Mouse (Mus musculus) embryonic facial prominence, embryonic 15.5 days (tissue): Measurements from ENCODE around the gene Adgrl4. TPM values are rescaled to one million over a fixed set of nuclear protein-coding genes. Genes with fewer than 3 reads are reported as not detected.

ENCODE experiments used
- ATAC-seq: fragments of 200-750 bp; cut with Nextera tagmentation; 2 replicates; pipeline ENCODE4 v1.8.0; 2017; ENCODE audit warnings: low read depth, moderate TSS enrichment; ENCODE audit not compliant: insufficient number of reproducible peaks, low FRiP score, low TSS enrichment
- H3K27ac ChIP-seq: fragments of 300-500 bp; sonication (generic); replicated peaks from 2 replicates; pipeline ENCODE4 v1.5.1; 2015; ENCODE audit warnings: mild to moderate bottlenecking, inconsistent platforms
- H3K27me3 ChIP-seq: fragments of 300-500 bp; sonication (generic); 2 replicates; pipeline ENCODE4 v1.6.1; 2015; ENCODE audit warnings: inconsistent platforms
- H3K36me3 ChIP-seq: fragments of 300-500 bp; sonication (generic); 2 replicates; pipeline ENCODE4 v1.6.1; 2015; ENCODE audit warnings: mild to moderate bottlenecking, inconsistent platforms
- H3K4me1 ChIP-seq: fragments of 300-500 bp; sonication (generic); 2 replicates; pipeline ENCODE4 v1.6.1; 2015; ENCODE audit warnings: inconsistent platforms
- H3K4me2 ChIP-seq: fragments of 300-500 bp; sonication (generic); replicated peaks from 2 replicates; pipeline ENCODE4 v1.6.1; 2015; ENCODE audit warnings: mild to moderate bottlenecking, inconsistent platforms
- H3K4me3 ChIP-seq: fragments of 300-500 bp; sonication (generic); replicated peaks from 2 replicates; pipeline ENCODE4 v1.5.1; 2015; ENCODE audit warnings: mild to moderate bottlenecking, inconsistent platforms
- H3K9ac ChIP-seq: fragments of 300-500 bp; sonication (generic); 2 replicates; pipeline ENCODE4 v1.6.1; 2015; ENCODE audit warnings: inconsistent platforms
- H3K9me3 ChIP-seq: fragments of 300-500 bp; sonication (generic); replicated peaks from 2 replicates; pipeline ENCODE4 v1.6.1; 2016; ENCODE audit warnings: inconsistent platforms
- WGBS: fragments of 180-500 bp; shearing (Covaris S2); methylation state at CpG from one replicate; pipeline ENCODE4 v1.1.7; 2015; 5-methylcytosine and 5-hydroxymethylcytosine counted together
- polyA plus RNA-seq: library from polyadenylated mRNA; unstranded; fragments of >200 nt; fragmentation: Nextera tagmentation; extraction: Ambion mirVana; gene quantifications from 2 replicates; pipeline ENCODE4 v1.2.1, GENCODE M21; 2015

Gene Adgrl4
- 7.7 and 8.1 TPM in 2 replicates for polyA plus RNA-seq

DNA sequence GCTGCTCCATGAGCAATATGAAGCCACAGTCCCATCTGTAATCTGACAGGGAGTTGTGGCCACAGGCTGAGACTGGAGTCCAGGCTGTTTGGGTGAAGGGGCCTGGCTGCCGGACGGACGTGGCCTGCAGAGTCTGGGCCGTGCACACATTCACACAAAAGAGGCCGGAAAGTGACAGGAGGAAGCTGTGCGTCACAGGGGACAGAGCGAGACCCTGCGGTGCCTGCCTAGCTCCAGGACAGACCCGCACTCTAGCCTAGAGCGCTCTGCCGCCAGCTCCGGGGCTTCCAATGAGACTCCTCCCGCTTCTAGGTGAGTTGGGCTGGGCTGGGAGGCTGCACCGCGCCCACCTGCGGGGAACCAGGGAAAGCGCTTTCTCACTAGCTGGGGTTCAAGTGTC lies at the start of gene Adgrl4:
Gene Adgrl4 (plus strand): TSS at position 195 of the 400 bp plus-strand sequence.
- Histone ChIP-seq H3K9me3 (no peaks in the 10 kb centered on the region), H3K4me2 (peak within 1 kb of the TSS; percentile 50), H3K27me3 (no peaks in the 10 kb centered on the region), H3K9ac (no peak within 1 kb of the TSS), H3K27ac (no peak within 1 kb of the TSS), H3K4me1 (peaks cover 7% of the 10 kb centered on the region; the same call in 1 of the 2 replicates), H3K36me3 (no peaks in the 10 kb centered on the region), H3K4me3 (peak within 1 kb of the TSS; percentile 26)
- 10% methylated on average over 17 of the region's 17 CpGs for WGBS
- peak; percentile 24; the same call in 1 of the 2 replicates for ATAC-seq

DNA sequence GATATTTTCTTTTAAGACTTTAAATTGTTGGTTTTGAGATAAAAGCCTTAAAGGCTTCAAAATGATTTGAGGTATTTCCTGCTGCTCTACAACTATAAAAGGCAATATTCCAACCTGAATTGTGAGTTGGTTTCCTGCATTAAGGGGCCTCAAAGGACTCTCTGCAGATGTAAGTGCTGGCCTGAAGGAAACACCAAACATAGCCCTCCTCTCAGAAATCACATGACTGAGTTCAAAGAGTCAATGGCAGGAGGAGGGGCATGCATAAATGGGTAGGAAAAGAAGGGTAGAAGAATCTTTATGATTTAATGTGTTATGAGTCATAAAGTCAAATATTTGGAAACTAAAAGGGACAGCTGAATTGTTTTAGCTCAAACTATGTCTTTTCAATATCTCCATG lies 46.8 kb upstream of the Adgrl4 start:
- no peak overlapping the region for H3K4me3 ChIP-seq
- no peaks in the 10 kb centered on the region for H3K36me3 ChIP-seq
- H3K9ac ChIP-seq, result no peak overlapping the region
- no peak overlapping the region for H3K27ac ChIP-seq
- H3K27me3 ChIP-seq, result no peaks in the 10 kb centered on the region
- ATAC-seq, result no peak
- no peak overlapping the region for H3K4me2 ChIP-seq
- H3K9me3 ChIP-seq, result no peaks in the 10 kb centered on the region
- no peaks in the 10 kb centered on the region for H3K4me1 ChIP-seq

DNA sequence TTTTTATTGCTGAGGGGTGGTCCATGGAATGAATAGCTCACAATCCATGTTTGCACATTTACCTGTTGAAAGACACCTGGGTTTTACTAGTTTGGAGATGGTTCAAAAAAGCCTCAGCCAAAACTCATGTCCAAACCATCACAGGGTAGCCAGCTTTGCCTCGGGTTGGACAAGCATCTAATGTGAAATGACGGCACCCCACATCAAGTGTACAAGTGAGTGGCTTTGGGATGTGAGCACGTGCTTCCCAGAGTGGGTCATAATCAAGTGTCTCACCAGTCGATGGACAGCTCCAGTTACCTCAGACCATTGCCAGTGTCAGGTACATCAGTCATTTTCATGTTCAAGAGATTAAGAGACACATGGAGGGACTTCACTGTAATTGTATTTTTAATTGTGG lies 44.8 kb upstream of the Adgrl4 start:
- ATAC-seq, result no peak
- Histone ChIP-seq H3K9me3 (no peaks in the 10 kb centered on the region), H3K4me2 (no peak overlapping the region), H3K36me3 (no peaks in the 10 kb centered on the region), H3K27ac (no peak overlapping the region), H3K4me1 (no peaks in the 10 kb centered on the region), H3K9ac (no peak overlapping the region), H3K27me3 (no peaks in the 10 kb centered on the region), H3K4me3 (no peak overlapping the region)
- WGBS, result 87% methylated on average over 4 of the region's 4 CpGs

DNA sequence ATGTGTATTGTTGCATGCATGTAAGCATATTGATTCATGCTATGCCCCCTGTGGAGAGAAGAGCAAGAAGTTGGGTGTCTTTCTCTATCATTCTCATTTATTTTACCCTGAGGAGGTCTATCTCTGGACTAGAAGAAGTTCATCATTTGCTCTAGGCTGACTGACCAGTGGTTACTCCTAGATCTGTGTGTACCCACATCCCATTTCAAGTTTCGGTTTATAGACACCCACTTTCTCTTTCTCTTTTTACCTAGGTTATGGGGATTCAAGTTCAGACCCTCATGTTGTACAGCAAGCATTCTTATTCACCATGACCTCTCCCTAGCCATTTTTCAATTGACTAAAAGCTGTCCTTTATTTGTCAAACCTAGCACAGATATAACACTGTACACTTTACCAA lies 44.4 kb upstream of the Adgrl4 start:
- no peaks in the 10 kb centered on the region for H3K4me1 ChIP-seq
- H3K36me3 ChIP-seq, result no peaks in the 10 kb centered on the region
- H3K27ac ChIP-seq, result no peak overlapping the region
- no peaks in the 10 kb centered on the region for H3K9me3 ChIP-seq
- ATAC-seq, result no peak
- WGBS, result 95% methylated on average over 1 of the region's 1 CpGs
- no peaks in the 10 kb centered on the region for H3K27me3 ChIP-seq
- no peak overlapping the region for H3K9ac ChIP-seq
- H3K4me2 ChIP-seq, result no peak overlapping the region
- no peak overlapping the region for H3K4me3 ChIP-seq

DNA sequence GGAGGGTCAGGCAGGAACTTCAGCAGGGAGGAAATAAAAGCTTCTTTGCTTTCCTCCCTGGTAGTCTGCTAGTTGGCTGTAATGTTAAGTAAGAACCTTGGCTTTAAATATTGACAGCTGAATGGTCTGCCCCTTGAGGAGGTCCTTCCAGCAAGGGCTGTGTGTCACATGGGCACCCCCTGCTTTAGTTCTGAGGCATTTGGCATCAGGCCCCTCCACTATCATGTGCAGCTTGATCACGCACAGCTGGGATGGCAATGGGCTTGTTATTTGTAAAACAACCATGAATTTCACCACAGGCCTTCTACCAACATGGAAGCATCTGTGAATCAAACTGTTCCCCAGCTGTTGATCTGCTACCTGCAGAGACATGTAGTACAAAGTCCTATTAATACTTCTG lies 38.4 kb upstream of the Adgrl4 start:
- ATAC-seq, result peak; percentile 24; the same call in 1 of the 2 replicates
- Histone ChIP-seq H3K27ac (no peak overlapping the region), H3K36me3 (no peaks in the 10 kb centered on the region), H3K27me3 (no peaks in the 10 kb centered on the region), H3K9ac (no peak overlapping the region), H3K4me3 (no peak overlapping the region), H3K4me1 (no peaks in the 10 kb centered on the region), H3K4me2 (no peak overlapping the region), H3K9me3 (no peaks in the 10 kb centered on the region)
- WGBS, result 38% methylated on average over 1 of the region's 1 CpGs

DNA sequence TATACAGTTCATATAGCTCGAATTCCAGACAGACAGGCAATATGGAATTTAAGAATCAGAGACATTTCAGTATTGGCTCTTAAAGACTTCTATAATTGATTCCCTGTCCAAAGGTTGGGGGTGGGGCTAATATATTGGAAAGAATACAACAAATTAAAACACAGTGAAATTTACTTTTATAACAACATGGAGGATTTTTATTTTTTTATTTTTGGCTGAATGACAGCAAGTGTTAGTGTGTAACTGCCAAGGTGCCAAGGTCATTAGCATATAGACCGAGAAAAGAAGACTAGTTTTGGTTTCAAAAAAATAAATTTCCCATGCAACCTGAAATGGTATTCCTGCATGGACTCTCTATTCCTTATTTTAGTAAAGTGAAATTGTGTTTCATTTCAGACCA lies 26.7 kb upstream of the Adgrl4 start:
- Histone ChIP-seq H3K9me3 (no peaks in the 10 kb centered on the region), H3K9ac (no peak overlapping the region), H3K36me3 (no peaks in the 10 kb centered on the region), H3K4me1 (no peaks in the 10 kb centered on the region), H3K4me2 (no peak overlapping the region), H3K4me3 (no peak overlapping the region), H3K27ac (no peak overlapping the region), H3K27me3 (no peaks in the 10 kb centered on the region)
- ATAC-seq, result no peak
- 71% methylated on average over 2 of the region's 2 CpGs for WGBS

DNA sequence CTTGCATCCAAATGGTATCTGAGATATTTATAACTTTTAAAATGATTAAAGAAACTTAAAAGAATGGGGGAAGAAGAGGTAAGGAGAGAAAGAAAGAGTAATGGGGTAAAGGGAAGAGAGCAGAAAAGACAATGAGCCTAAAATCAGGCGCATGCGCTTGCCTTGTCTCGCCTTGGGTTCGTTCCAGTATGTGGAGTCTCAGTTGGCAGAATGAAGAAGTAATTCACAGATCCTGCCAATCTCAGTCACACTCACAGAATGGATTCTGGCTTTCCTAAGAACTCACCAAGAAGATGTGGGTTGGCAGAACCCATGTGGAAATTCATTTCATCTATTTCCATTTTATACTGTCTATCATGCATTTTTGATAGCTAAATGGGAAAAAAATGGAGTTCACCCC lies 26.2 kb upstream of the Adgrl4 start:
- Histone ChIP-seq H3K9ac (no peak overlapping the region), H3K9me3 (no peaks in the 10 kb centered on the region), H3K4me2 (no peak overlapping the region), H3K4me1 (no peaks in the 10 kb centered on the region), H3K4me3 (no peak overlapping the region), H3K36me3 (no peaks in the 10 kb centered on the region), H3K27ac (no peak overlapping the region), H3K27me3 (no peaks in the 10 kb centered on the region)
- no peak for ATAC-seq
- WGBS, result 93% methylated on average over 4 of the region's 4 CpGs

DNA sequence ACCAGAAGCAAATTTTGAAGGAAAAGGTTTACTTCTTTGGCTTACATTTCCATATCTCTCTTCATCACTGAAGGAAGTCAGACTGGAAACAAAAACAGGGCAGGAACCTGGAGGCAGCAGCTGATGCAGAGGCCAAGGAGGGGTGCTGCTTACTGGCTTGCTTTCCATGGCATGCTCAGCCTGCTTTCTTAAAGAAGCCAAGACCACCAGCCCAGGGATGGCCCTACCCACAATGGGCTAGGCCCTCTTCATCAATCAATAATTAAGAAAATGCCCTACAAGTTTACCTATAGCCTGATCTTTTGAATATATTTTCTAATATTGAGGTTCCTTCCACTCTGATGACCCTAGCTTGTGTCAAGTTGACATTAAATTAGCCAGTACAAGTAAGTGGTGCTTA lies 20.8 kb upstream of the Adgrl4 start:
- ATAC-seq, result no peak
- H3K9me3 ChIP-seq, result no peaks in the 10 kb centered on the region
- no peaks in the 10 kb centered on the region for H3K4me1 ChIP-seq
- no peak overlapping the region for H3K9ac ChIP-seq
- no peak overlapping the region for H3K4me3 ChIP-seq
- H3K36me3 ChIP-seq, result no peaks in the 10 kb centered on the region
- no peak overlapping the region for H3K4me2 ChIP-seq
- H3K27me3 ChIP-seq, result no peaks in the 10 kb centered on the region
- no peak overlapping the region for H3K27ac ChIP-seq

DNA sequence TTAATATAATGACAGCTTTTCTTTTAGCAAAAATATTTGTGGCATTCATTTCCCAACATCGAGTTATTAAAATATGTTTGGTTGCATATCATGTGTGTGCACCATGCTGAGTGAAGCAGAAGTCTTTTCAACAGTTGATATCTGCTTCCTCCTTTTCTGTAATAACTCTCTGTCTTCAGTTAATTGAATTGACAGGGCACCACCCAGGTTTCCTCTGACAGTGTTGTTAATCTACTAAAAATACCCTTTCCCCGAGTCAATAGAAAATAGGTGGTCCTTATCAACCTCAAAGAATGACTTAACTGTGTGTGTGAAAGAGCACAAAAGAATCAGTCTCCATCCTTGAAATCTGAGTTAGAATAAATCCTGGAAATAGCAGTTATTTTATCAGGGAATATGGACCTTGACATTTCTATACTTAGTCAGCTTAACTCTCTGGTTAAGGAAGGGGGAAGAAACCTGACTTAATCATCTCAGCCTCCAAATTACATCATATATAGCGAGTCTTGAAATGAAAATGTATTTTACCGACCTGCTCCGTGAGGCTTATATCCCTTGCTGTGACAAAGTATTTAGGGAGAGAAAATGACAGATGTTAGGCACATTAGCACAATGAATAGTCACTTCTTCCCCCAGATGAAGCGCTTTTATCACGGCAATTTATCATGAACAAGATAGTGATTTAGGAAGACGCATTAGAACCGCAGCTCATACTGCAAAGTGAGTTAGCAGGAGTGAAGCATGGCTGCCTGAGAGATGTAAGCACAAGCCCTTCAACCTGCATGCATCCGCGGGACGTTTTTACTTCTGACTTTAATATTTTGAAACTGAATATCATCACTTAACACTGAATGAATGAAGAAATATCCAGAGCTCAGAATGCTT lies 19.8 kb upstream of the Adgrl4 start:
- no peak for ATAC-seq
- H3K4me1 ChIP-seq, result no peaks in the 10 kb centered on the region
- 71% methylated on average over 12 of the region's 12 CpGs for WGBS

DNA sequence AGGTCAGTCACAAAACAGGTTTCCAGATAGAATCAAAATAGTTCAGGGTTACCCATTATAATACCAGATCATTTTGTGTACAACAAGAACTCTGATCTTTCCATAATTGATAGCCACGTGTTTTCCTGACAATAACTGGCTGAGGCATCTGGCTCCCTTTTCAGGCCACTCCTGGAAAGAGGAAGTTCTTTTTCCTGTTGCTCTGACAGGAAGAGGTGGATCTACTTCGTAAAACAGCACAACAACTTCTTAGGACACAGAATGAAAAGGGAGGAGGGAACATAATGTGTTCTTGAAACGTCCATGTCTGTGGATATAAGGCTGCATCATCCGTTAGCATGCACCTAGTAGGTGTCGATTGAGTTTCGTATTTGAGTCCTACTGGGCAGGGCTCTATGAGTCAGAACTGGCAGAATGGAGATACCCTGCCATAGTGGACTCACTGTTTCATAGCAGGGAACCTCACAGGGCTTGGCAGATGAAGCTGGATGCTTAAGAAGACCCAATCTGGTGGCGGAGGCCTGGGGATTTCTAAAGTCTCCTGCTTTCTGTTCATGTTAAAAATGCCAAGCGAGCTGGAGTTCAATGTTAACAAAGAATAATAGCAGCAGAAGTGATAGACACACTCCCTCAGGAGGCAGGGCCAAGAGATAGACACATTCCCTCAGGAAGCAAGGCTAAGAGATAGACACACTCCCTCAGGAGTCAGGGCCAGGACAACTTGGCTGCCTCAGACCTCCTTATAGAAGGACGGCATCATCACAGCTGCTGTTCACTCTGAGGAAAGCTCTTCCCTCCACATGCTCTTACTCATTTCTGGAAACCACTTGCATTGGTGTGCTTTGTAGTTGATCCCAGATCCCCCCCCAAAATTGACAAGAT lies 13.1 kb upstream of the Adgrl4 start:
- no peaks in the 10 kb centered on the region for H3K36me3 ChIP-seq

More for the DNA sequence above, 19.8 kb upstream of the Adgrl4 start:
- Histone ChIP-seq H3K4me2 (no peak overlapping the region), H3K9ac (no peak overlapping the region), H3K27me3 (no peaks in the 10 kb centered on the region), H3K36me3 (no peaks in the 10 kb centered on the region), H3K9me3 (no peaks in the 10 kb centered on the region), H3K27ac (no peak overlapping the region), H3K4me3 (no peak overlapping the region)

DNA sequence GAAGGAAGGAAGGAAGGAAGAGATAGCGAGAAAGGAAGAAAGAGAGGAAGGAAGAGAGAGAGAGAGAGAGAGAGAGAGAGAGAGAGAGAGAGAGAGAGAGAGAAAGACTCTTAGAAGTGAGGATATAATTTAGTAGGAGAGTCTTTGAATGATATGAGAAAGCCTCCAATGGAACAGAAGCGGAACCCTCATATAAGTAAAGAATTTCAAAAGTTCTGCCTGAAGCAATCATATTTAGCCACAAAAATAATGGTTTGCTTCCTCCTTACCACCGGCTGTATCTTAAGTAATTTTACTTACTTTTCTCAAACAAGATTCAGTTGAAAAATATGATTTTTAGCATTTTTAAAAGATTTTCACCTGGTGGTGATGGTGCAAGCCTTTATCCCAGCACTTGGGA lies 7.6 kb upstream of the Adgrl4 start:
- H3K9ac ChIP-seq, result no peak overlapping the region
- WGBS, result 82% methylated on average over 3 of the region's 3 CpGs
- no peaks in the 10 kb centered on the region for H3K27me3 ChIP-seq
- H3K9me3 ChIP-seq, result no peaks in the 10 kb centered on the region
- no peaks in the 10 kb centered on the region for H3K4me1 ChIP-seq
- H3K36me3 ChIP-seq, result no peaks in the 10 kb centered on the region
- H3K4me3 ChIP-seq, result no peak overlapping the region
- no peak overlapping the region for H3K27ac ChIP-seq
- H3K4me2 ChIP-seq, result no peak overlapping the region
- ATAC-seq, result no peak

More for the DNA sequence above, 13.1 kb upstream of the Adgrl4 start:
- 74% methylated on average over 9 of the region's 9 CpGs for WGBS
- Histone ChIP-seq H3K9me3 (no peaks in the 10 kb centered on the region), H3K27ac (no peak overlapping the region), H3K9ac (no peak overlapping the region), H3K4me2 (no peak overlapping the region), H3K4me1 (no peaks in the 10 kb centered on the region), H3K4me3 (no peak overlapping the region), H3K27me3 (no peaks in the 10 kb centered on the region)
- ATAC-seq, result no peak
